Mouse (Mus musculus): Measurements from ENCODE around the gene Anxa5. TPM values are rescaled to one million over a fixed set of nuclear protein-coding genes. Genes with fewer than 3 reads are reported as not detected.

Anxa5 gene
- 100 to 1,000 TPM; 119 to 131 TPM for total RNA-seq (2021)
- polyA plus RNA-seq (2012; rRNA removed) = 202 and 223 TPM in 2 replicates
- long read RNA-seq, transcript Anxa5-201 (13 exons, 1,731 nt) = major isoform, 200 of 212 reads
- long read RNA-seq, partial matches to known transcripts = 4 of 212 reads
- long read RNA-seq, other reads (novel, unspliced or antisense) = 7 of 212 reads

DNA sequence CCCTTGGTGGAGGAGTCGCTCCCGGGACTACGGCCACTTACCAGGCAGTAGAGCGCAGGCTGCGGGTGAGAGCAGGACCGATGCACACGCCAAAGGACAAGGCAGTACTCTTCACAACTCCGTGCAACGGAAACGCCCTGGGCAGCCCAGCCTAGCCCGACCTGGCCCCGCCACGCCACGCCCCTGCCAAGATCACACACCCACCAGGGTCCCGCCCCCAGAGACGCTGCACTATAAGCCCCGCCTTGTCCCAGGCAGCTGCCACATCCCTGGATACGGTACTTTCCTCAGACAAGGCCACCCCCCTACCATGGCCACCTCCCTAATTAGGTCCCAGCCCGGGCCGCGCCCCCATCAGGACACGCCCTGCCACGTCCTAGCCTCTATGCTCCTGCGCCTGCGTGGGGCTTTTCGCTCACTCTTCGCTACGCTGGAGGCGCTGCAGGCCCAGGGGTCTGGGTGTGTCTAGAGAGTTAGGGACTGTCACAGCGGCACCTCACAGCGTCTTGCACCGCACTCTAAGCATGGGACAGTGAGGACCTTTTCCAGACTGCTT is at the start of gene Anxa5, which contains the start of gene 1810062G17Rik:
Gene Anxa5, minus strand, starts transcription at position 363 of the 556 bp plus-strand sequence.
Gene 1810062G17Rik, plus strand, starts transcription at position 406 of the 556 bp plus-strand sequence.
- H3K4me3 ChIP-seq = peak within 1 kb of the TSS; percentile 100
- DNase-seq = peak; percentile 98 to 99
- peaks cover 11% of the 10 kb centered on the region for H3K4me1 ChIP-seq (ENCODE audit: control insufficient read depth, insufficient read depth, low read length)
- under 1% methylated on average over 32 of the region's 32 CpGs for WGBS
- H3K79me2 ChIP-seq (replicated peaks; ENCODE audit: control insufficient read depth, insufficient read depth, low read length) = no peaks in the 10 kb centered on the region
- intact Hi-C loops (cut with DNase I) = loop anchor here (1.0 to 10.0 kb wide), 5 partner anchors 20 to 541 kb away; partner anchors contain the start of genes Acad9, Ccna2, Dcun1d1 and Exosc9
- H3K27ac ChIP-seq = peak within 1 kb of the TSS; percentile 98
- H3K27me3 ChIP-seq (ENCODE audit: control insufficient read depth, insufficient read depth, low read length) = no peaks in the 10 kb centered on the region
- H3K9ac ChIP-seq (ENCODE audit: low read depth, low read length) = peak within 1 kb of the TSS; percentile 87
- H3K36me3 ChIP-seq (ENCODE audit: control insufficient read depth, insufficient read depth, low read length) = peaks cover 9% of the 10 kb centered on the region
- TF ChIP-seq CTCF (IDR thresholded peaks at IDR 0.05) = peak; percentile 72
- TF ChIP-seq EP300 (IDR thresholded peaks at IDR 0.05; ENCODE audit: insufficient read depth, low read depth, low read length) = peak; percentile 43
- TF ChIP-seq POLR2A (IDR thresholded peaks at IDR 0.05; ENCODE audit: insufficient read depth, low read depth, low read length) = peak; percentile 98

DNA sequence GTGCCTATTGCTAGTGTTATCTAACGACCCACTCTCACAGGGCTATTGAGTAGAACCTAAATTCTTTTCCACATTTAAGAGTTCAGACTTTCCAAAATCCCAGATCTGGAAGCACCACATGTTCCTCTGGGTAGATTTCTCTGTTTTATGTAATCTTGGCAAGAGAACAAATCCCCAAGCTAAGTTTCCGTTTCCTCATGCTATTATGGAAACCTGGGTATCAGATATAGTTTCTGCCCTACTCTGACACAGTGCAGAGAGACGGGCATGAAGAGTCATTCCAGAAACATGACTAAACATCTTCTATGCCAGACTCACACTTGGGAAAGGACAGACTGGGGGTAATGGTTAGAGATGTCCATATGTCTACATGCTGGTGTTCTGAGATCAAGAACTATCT is 48.8 kb upstream of the Anxa5 start:
- intact Hi-C loops (cut with DNase I) = no loop called here
- H3K4me1 ChIP-seq (ENCODE audit: control insufficient read depth, insufficient read depth, low read length) = 0 out of 2 replicates have a peak, but pooled peaks cover 1% of the 10 kb centered on the region
- H3K36me3 ChIP-seq (ENCODE audit: control insufficient read depth, insufficient read depth, low read length) = no peaks in the 10 kb centered on the region
- 38% methylated on average over 3 of the region's 3 CpGs for WGBS
- peaks cover 3% of the 10 kb centered on the region; the same call in 1 of the 2 replicates for H3K27me3 ChIP-seq (ENCODE audit: control insufficient read depth, insufficient read depth, low read length)
- no peak for DNase-seq
- TF ChIP-seq CTCF (IDR thresholded peaks at IDR 0.05) = no peak
- TF ChIP-seq EP300 (IDR thresholded peaks at IDR 0.05; ENCODE audit: insufficient read depth, low read depth, low read length) = no peak
- TF ChIP-seq POLR2A (IDR thresholded peaks at IDR 0.05; ENCODE audit: insufficient read depth, low read depth, low read length) = no peak
- no peaks in the 10 kb centered on the region for H3K79me2 ChIP-seq (replicated peaks; ENCODE audit: control insufficient read depth, insufficient read depth, low read length)
- no peak overlapping the region for H3K9ac ChIP-seq (ENCODE audit: low read depth, low read length)
- no peak overlapping the region for H3K4me3 ChIP-seq
- no peak overlapping the region for H3K27ac ChIP-seq

DNA sequence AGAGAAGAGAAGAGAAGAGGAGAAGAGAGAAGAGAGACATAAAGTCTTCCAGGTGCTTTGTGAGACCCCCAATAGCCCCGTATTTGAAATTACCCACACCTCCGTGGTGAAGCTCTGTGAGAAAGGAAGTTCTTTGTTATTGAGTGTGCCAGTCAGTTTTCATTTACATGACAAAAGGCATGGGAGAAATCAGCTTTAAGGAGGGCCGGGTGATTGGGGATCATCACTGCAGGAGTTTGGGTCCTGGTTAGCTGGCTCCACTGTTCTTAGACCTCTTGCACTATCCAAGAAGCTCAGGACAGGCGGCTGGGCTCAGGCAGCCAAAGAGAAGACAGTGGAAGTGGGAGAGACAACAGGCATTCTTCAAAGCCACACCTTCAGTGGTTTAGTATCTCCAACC is 46.4 kb upstream of the Anxa5 start:
- no peak overlapping the region for H3K27ac ChIP-seq
- 66% methylated on average over 4 of the region's 4 CpGs for WGBS

DNA sequence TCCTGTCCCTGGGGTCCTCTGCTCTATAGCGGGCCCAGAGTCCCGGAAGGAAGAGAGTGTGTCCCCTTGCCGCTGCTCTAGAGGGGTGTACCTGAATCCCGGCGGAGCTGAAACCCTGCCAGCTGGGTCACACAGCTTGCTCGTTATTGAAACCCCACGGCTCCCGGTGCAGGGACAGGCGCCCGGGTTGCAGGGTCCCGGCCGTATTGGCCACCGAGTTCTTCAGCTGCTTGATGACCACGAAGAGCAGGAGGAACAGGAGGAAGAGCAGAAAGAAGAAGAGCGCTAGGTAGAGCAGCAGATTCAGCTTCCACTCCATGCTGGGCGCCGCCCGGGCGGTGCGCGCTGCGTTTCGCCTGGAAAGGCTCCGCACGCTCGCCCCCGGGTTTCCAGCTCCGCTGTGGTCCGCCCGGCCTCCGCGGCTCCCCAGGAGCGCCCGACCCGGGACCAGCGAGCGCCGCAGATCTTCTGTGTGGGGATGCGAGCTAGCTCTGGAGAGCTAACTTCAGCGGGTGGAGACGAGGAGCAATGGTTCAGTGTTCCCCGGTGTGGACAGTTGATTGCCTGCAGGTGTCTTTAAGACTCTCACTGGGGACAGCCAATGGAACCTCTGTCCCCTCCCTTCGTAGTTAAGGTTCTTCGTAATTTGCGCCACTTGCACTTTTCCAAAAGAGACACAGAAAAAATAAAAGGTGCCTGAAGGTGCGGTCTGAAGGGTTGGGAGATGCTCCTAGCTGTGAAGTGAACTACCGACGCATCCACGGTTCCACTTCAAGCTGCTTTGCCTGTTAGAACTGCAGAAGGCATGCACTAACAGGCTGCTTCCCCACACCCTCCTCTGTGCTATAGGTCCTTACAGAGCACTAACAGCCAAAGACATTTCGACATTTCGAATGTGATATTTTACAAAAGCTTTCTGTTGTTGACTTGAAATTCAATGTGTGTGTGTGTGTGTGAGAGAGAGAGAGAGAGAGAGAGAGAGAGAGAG is 45.7 kb upstream of the Anxa5 start, which contains the start of gene Gm11549:
Gene Gm11549, minus strand, starts transcription at position 741 of the 988 bp plus-strand sequence.
- TF ChIP-seq EP300 (IDR thresholded peaks at IDR 0.05; ENCODE audit: insufficient read depth, low read depth, low read length) = no peak
- TF ChIP-seq POLR2A (IDR thresholded peaks at IDR 0.05; ENCODE audit: insufficient read depth, low read depth, low read length) = no peak
- no peak for TF ChIP-seq CTCF (IDR thresholded peaks at IDR 0.05)
- peak; percentile 6 to 38 for DNase-seq
- H3K27me3 ChIP-seq (ENCODE audit: control insufficient read depth, insufficient read depth, low read length) = peaks cover 3% of the 10 kb centered on the region; the same call in 1 of the 2 replicates
- no peaks in the 10 kb centered on the region for H3K79me2 ChIP-seq (replicated peaks; ENCODE audit: control insufficient read depth, insufficient read depth, low read length)
- H3K27ac ChIP-seq = no peak within 1 kb of the TSS
- peak within 1 kb of the TSS; percentile 50 for H3K4me3 ChIP-seq
- no peaks in the 10 kb centered on the region for H3K36me3 ChIP-seq (ENCODE audit: control insufficient read depth, insufficient read depth, low read length)
- 3% methylated on average over 51 of the region's 51 CpGs for WGBS
- intact Hi-C loops (cut with DNase I) = no loop called here
- H3K9ac ChIP-seq (ENCODE audit: low read depth, low read length) = no peak within 1 kb of the TSS
- H3K4me1 ChIP-seq (ENCODE audit: control insufficient read depth, insufficient read depth, low read length) = 0 out of 2 replicates have a peak, but pooled peaks cover 1% of the 10 kb centered on the region

More for the DNA sequence above, 46.4 kb upstream of the Anxa5 start:
- no peak overlapping the region for H3K4me3 ChIP-seq
- no peak for TF ChIP-seq POLR2A (IDR thresholded peaks at IDR 0.05; ENCODE audit: insufficient read depth, low read depth, low read length)
- no peak for TF ChIP-seq CTCF (IDR thresholded peaks at IDR 0.05)
- TF ChIP-seq EP300 (IDR thresholded peaks at IDR 0.05; ENCODE audit: insufficient read depth, low read depth, low read length) = no peak
- no peaks in the 10 kb centered on the region for H3K79me2 ChIP-seq (replicated peaks; ENCODE audit: control insufficient read depth, insufficient read depth, low read length)
- H3K36me3 ChIP-seq (ENCODE audit: control insufficient read depth, insufficient read depth, low read length) = no peaks in the 10 kb centered on the region
- no peak for DNase-seq
- H3K9ac ChIP-seq (ENCODE audit: low read depth, low read length) = no peak overlapping the region
- H3K27me3 ChIP-seq (ENCODE audit: control insufficient read depth, insufficient read depth, low read length) = peaks cover 3% of the 10 kb centered on the region; the same call in 1 of the 2 replicates
- intact Hi-C loops (cut with DNase I) = no loop called here
- 0 out of 2 replicates have a peak, but pooled peaks cover 1% of the 10 kb centered on the region for H3K4me1 ChIP-seq (ENCODE audit: control insufficient read depth, insufficient read depth, low read length)

DNA sequence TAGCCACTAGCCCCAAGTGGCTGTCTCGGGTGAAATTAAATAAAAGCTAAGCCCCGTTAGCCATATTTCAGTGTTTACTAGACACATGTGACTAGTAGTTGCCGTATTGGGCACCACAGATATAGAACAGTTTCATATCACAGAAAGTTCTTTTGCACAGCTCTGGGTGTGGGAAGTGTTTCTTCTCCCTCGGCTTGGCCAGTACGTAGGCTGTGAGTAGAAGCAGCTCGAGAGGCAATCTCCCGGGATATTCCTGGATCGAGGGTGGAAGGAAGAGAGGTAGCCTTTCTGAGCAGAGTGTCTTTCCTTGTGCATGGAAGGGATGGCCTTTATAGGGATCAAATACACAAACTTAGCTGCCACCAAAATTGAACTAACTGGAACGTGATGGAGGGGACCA is 40.5 kb upstream of the Anxa5 start:
- H3K36me3 ChIP-seq (ENCODE audit: control insufficient read depth, insufficient read depth, low read length) = no peaks in the 10 kb centered on the region
- no peaks in the 10 kb centered on the region for H3K4me1 ChIP-seq (ENCODE audit: control insufficient read depth, insufficient read depth, low read length)
- no peak overlapping the region for H3K27ac ChIP-seq
- TF ChIP-seq EP300 (IDR thresholded peaks at IDR 0.05; ENCODE audit: insufficient read depth, low read depth, low read length) (no peak), CTCF (IDR thresholded peaks at IDR 0.05) (no peak), POLR2A (IDR thresholded peaks at IDR 0.05; ENCODE audit: insufficient read depth, low read depth, low read length) (no peak)
- H3K27me3 ChIP-seq (ENCODE audit: control insufficient read depth, insufficient read depth, low read length) = peaks cover under 1% of the 10 kb centered on the region; the same call in 1 of the 2 replicates
- H3K4me3 ChIP-seq = no peak overlapping the region
- no peak for DNase-seq
- 74% methylated on average over 9 of the region's 9 CpGs for WGBS
- intact Hi-C loops (cut with DNase I) = no loop called here
- H3K9ac ChIP-seq (ENCODE audit: low read depth, low read length) = no peak overlapping the region
- no peaks in the 10 kb centered on the region for H3K79me2 ChIP-seq (replicated peaks; ENCODE audit: control insufficient read depth, insufficient read depth, low read length)

Measured in heart, adult 2 months (tissue).